Mouse (Mus musculus): Measurements from ENCODE around the gene Nme2. TPM values are rescaled to one million over a fixed set of nuclear protein-coding genes. Genes with fewer than 3 reads are reported as not detected.

Gene Nme2
- total RNA-seq (2021), result 10 to 100 TPM; 72.6 to 83.4 TPM
- long read RNA-seq, experiment 1, transcript Nme2-201 (5 exons, 1,012 nt), result major isoform, 28 of 49 reads
- long read RNA-seq, experiment 1, transcript Nme2-202 (4 exons, 734 nt), result minor isoform, 21 of 49 reads
- long read RNA-seq, experiment 1, partial matches to known transcripts, result 0 of 49 reads
- long read RNA-seq, experiment 1, other reads (novel, unspliced or antisense), result 0 of 49 reads
- long read RNA-seq, experiment 2, transcript Nme2-202 (4 exons, 734 nt), result minor isoform, 23 of 48 reads
- long read RNA-seq, experiment 2, transcript Nme2-201 (5 exons, 1,012 nt), result major isoform, 25 of 48 reads
- long read RNA-seq, experiment 2, partial matches to known transcripts, result 0 of 48 reads
- long read RNA-seq, experiment 2, other reads (novel, unspliced or antisense), result 0 of 48 reads

GRCm38 (mm10) chr11:93956159-93956558, at the start of gene Nme2:
TSS of gene Nme2 (minus strand) at chr11:93956259.
- peak within 1 kb of the TSS; percentile 86 for H3K27ac ChIP-seq
- intact Hi-C loops (cut with DNase I), result loop anchor here (5.0 kb wide), 1 partner anchor 41 kb away; the partner anchor contains the start of gene Spag9
- no peak for TF ChIP-seq CTCF (IDR thresholded peaks at IDR 0.05)
- peak within 1 kb of the TSS; percentile 63 for H3K4me3 ChIP-seq
- DNase-seq (ENCODE audit: extremely low spot score in 1 of 2, low spot score in 2 of 2), result no peak

DNA sequence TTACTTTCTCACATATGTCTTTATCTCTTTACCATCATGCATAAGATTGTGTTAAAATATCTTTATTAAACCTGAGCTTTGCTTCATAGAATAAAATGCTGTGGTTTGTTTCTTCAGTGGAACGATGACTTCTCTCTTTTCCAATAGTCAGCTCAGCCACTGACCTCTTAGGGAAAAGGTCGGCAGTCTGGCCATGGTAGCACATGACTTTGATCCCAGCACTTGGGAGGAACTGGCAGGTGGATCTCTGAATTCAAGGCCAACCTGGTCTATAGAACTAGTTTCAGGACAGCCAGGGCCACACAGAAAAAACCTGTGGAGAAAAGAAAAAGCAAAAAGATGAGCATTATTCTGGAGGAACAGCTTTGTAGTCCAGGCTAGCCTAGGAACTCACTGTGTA, 47.3 kb upstream of the Nme2 start:
- no peak for DNase-seq (ENCODE audit: extremely low spot score in 1 of 2, low spot score in 2 of 2)
- intact Hi-C loops (cut with DNase I), result no loop called here
- TF ChIP-seq CTCF (IDR thresholded peaks at IDR 0.05), result no peak
- Histone ChIP-seq H3K27ac (no peak overlapping the region), H3K4me3 (no peak overlapping the region)

DNA sequence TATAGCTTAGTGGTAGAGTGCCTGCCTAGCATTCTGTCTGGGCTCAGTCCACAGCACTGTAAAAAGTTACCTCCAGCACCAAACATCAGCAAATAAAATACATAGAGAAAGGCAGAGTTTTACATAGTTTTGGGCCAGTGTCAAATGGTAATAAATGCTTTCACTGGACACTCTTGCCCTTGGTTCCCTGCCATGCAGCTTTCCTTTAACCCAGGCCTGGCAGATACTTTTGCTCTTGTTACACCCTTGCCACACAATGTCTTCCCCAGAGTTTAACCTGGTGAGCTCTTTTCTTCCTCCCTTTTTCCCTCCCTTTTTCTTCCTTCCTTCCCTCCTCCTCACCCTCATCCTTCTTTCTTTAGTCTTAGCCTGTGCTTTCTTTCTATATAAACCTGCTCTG, 43.2 kb upstream of the Nme2 start:
- intact Hi-C loops (cut with DNase I), result loop anchor here (5.0 kb wide), 1 partner anchor 42 kb away; the partner anchor contains the start of gene Nme2
- no peak for DNase-seq (ENCODE audit: extremely low spot score in 1 of 2, low spot score in 2 of 2)
- Histone ChIP-seq H3K27ac (no peak overlapping the region), H3K4me3 (no peak overlapping the region)
- no peak for TF ChIP-seq CTCF (IDR thresholded peaks at IDR 0.05)

- peak overlapping the region; percentile 86 for H3K4me3 ChIP-seq
- peak in 1 of 2 experiments; percentile 11 for DNase-seq (ENCODE audit: extremely low spot score in 1 of 2, low spot score in 2 of 2)
- intact Hi-C loops (cut with DNase I), result loop anchor here (2.0 to 5.0 kb wide), 2 partner anchors 40 to 48 kb away; partner anchors contain the start of gene Nme2
- TF ChIP-seq CTCF (IDR thresholded peaks at IDR 0.05), result no peak
- no peak overlapping the region; the same call in 1 of the 2 replicates for H3K27ac ChIP-seq
These were observed 41.2 kb upstream of the Nme2 start for GRCm38 (mm10) chr11:93997141-93997775.

DNA sequence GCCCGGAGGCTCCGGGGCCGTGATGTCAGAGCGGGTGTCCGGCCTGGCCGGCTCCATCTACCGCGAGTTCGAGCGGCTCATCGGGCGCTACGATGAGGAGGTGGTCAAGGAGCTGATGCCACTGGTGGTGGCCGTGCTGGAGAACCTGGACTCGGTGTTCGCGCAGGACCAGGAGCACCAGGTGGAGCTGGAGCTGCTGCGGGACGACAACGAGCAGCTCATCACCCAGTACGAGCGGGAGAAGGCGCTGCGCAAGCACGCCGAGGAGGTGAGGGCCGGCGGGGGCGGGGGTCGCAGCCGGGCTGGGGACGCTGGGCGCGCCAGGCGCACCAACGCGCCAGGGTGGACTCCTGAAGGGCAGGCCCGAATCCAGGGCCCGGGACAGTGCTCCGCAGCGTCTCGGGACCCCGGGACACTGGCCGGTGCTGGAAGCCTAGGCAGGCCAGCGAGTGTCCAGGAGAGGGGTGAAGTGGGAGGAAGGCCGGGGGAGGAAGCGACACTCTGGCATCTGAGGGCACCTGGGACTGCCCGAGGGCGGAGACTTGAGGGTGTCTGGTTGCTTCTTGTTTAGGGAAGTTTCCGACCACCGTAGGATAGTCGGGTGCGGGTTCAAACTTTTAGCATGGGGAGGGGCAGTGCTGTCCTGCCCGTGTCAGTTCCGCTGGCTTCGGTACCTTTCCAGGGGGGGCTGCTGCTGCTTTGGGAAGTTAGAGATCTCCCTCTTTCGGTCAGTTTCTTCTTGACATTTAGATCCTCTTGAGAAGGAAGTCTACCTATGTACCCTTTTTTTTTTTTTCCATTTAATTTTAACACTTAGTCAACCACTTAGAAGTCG, 40.5 kb upstream of the Nme2 start:
- TF ChIP-seq CTCF (IDR thresholded peaks at IDR 0.05), result no peak; the same call in none of the 2 replicates
- intact Hi-C loops (cut with DNase I), result loop anchor here (2.0 to 5.0 kb wide), 2 partner anchors 39 to 48 kb away; partner anchors contain the start of gene Nme2
- peak; percentile 46 to 52 for DNase-seq (ENCODE audit: extremely low spot score in 1 of 2, low spot score in 2 of 2)
- Histone ChIP-seq H3K4me3 (peak overlapping the region; percentile 86), H3K27ac (peak overlapping the region; percentile 81)

GRCm38 (mm10) chr11:93995720-93996305, 39.8 kb upstream of the Nme2 start, which contains the start of gene Spag9:
TSS of gene Spag9 (plus strand) at chr11:93996091.
- intact Hi-C loops (cut with DNase I), result loop anchor here (1.0 to 5.0 kb wide), 3 partner anchors 28 to 49 kb away; partner anchors contain the start of genes Gm20390, Nme1 and Nme2
- peak within 1 kb of the TSS; percentile 98 for H3K27ac ChIP-seq
- DNase-seq (ENCODE audit: extremely low spot score in 1 of 2, low spot score in 2 of 2), result peak; percentile 91 to 94
- H3K4me3 ChIP-seq, result peak within 1 kb of the TSS; percentile 86
- TF ChIP-seq CTCF (IDR thresholded peaks at IDR 0.05), result no peak

DNA sequence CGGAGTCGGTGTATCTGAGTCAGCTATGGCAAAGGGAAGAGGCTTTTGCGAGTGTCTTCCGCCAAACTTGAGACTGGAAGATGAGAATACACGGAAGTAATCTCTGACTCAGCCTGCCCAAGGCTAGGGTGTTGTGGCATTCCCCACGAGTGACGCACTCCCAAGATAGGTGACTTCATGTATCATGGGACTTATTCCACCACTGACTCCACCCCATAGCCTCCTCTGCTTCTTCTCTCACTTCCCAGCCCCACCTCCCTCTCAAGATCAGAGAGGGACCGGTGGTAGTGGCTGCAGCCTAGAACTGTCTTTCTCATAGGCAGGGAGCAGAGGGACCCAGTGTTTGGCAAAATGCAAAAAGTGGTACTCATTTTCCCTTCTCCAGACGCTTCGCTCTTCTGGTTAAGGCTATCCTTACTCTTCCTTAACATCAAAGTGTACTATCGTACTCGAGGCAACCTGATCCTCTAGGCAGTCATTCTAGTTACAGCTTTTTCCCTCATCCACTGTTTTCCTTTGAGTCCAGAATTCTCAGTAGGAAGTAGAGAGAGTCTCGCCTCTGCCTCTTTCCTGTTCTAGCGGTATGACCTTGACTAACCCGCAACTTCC, 39.2 kb upstream of the Nme2 start:
- TF ChIP-seq CTCF (IDR thresholded peaks at IDR 0.05), result no peak
- H3K27ac ChIP-seq, result peak overlapping the region; percentile 98
- DNase-seq (ENCODE audit: extremely low spot score in 1 of 2, low spot score in 2 of 2), result peak; percentile 75 to 78
- peak overlapping the region; percentile 58 for H3K4me3 ChIP-seq
- intact Hi-C loops (cut with DNase I), result loop anchor here (1.0 to 5.0 kb wide), 2 partner anchors 27 to 38 kb away; partner anchors contain the start of genes Gm20390, Nme1 and Nme2

GRCm38 (mm10) chr11:93994531-93994930, 38.5 kb upstream of the Nme2 start:
- DNase-seq (ENCODE audit: extremely low spot score in 1 of 2, low spot score in 2 of 2), result no peak
- intact Hi-C loops (cut with DNase I), result no loop called here
- TF ChIP-seq CTCF (IDR thresholded peaks at IDR 0.05), result no peak
- H3K27ac ChIP-seq, result peak overlapping the region; percentile 98
- peak overlapping the region; percentile 58 for H3K4me3 ChIP-seq

- DNase-seq (ENCODE audit: extremely low spot score in 1 of 2, low spot score in 2 of 2), result no peak
- no peak overlapping the region for H3K4me3 ChIP-seq
- peak overlapping the region; percentile 58; the same call in 1 of the 2 replicates for H3K27ac ChIP-seq
- intact Hi-C loops (cut with DNase I), result no loop called here
- no peak for TF ChIP-seq CTCF (IDR thresholded peaks at IDR 0.05)
These were observed 32.4 kb upstream of the Nme2 start for GRCm38 (mm10) chr11:93988328-93989062.

Data from left cerebral cortex, adult 2 months (tissue).